Mouse (Mus musculus) 3T3-L1 (cell line): ENCODE measurements around the gene Scrn2.

ENCODE experiments used
- DNase-seq: peaks from one replicate; pipeline ENCODE4 v3.0.0-alpha.2; 2015; ENCODE audit warnings: low read depth, low spot score

Gene Scrn2

GRCm38 (mm10) chr11:97017696-97018582, 11.8 kb upstream of the Scrn2 start:
- DNase-seq = no peak

DNA sequence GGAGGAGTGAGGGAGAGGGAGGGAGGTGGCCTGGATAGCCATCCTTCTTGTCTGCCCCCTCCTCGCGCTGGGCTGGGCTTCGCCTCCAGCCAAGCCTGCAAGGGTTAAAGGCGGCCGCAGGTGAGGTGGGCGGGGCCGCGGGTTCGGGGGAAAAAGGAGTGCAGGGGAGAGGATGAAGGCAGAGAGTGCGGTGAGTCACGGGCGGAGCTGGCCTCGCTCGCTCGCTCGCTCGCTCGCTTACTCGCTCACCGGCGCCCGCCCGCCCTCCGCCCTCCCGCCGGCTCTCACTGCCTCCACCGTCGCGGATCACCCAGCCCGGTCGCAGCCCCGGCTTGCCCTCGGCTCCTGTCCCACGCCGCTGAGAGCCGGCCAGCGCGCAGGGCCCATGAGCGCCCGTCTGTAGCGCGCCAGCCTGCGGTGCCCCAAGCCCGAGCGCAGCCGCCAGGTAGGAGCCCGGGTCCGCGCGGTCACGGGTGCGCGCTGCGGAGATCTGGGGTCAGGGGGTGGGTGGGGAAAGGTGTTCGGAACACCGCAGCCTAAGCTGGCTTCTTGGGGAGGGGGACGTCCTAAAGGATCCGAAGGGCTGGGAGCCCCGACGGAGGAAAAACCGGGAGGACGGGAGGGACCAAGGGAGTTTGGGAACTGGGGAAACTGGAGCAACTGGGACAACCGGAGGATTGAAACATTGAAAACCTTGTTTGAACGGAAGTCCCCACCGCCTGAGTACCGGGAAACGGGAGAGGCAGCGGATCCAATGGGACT, 11.0 kb upstream of the Scrn2 start:
- no peak for DNase-seq

DNA sequence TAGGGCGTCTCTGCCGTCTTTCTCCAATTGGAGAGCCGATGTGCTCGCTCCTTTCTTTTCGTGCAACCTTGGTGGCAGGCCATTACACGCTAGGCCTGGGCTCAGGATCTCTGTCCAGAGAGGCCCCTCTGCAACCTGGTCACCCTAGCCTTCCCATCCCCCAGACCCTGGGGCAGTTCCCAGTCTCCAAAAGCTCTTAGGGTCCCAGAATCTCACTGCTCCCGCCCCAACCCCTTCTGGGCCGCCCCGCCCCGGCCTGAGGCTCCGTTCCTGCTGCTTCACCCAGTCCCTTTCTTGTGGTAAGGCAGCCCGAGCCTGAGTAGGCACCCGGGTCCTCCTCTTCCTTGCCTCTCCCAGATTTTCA, 10.4 kb upstream of the Scrn2 start:
- no peak for DNase-seq

DNA sequence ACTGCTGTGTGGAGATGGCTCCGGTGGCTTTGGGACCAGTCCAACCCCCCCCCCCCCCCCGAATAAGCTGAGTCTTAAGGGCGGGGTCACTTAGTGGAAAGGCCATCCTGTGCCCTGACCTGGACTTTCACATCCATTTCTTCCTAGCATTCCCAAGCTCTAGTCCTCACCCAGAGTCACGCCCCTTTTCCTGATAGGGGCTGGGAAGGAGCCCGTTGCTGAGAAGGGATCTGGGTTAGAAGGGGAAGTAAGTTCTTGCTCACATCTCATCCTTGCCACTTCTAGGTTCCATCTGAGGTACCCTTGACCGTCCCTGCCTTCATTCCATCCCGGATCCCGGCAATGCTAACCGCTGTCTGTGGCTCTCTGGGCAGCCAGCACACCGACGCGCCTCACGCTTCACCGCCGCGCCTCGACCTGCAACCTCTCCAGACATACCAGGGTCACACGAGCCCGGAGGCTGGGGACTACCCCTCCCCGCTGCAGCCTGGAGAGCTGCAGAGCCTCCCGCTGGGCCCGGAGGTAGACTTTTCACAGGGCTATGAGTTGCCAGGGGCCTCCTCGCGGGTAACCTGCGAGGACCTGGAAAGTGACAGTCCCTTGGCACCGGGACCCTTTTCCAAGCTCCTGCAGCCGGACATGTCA, 8.5 kb upstream of the Scrn2 start:
- DNase-seq = no peak

DNA sequence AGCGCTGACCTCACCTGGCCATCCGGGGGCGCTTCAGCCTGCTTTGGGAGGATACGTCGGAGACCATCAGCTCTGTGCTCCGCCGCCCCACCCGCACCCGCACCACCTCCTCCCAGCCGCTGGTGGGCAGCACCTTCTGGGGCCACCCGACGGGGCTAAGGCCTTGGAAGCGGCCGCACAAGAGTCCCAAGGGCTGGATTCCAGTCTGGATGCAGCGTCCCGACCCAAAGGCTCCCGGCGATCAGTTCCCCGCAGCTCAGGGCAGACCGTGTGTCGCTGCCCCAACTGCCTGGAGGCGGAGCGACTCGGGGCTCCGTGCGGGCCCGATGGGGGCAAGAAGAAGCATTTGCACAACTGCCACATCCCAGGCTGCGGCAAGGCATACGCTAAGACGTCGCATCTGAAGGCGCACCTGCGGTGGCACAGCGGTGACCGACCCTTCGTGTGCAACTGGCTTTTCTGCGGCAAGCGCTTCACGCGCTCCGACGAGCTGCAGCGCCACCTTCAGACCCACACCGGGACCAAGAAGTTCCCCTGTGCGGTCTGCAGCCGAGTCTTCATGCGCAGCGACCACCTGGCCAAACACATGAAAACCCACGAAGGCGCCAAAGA, 7.8 kb upstream of the Scrn2 start:
- DNase-seq = no peak

DNA sequence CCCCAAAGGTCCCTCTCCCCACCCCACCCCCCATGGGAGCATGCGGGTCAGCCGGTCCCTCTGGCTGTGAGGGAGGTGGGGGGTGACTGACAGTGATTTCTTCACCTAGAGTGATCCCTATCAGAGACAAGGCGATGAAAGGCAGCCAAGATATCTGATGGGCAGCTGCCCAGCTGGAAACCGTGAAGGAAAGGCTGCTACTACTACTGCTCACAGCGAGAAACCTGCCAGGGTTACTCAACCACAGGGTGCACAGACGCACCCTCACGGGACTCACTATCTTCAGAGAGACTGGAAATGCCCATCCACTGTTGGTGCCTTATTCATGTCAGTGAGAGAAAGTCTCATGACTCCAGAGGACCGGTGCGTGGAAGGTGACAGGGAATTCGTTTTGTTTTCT, 4.8 kb upstream of the Scrn2 start:
- DNase-seq = peak; percentile 64

GRCm38 (mm10) chr11:97025721-97026344, 3.9 kb upstream of the Scrn2 start:
- DNase-seq = peak; percentile 92

GRCm38 (mm10) chr11:97030426-97030825, 688 bp downstream of the Scrn2 start:
- DNase-seq = no peak

GRCm38 (mm10) chr11:97031977-97032376, 2.2 kb downstream of the Scrn2 start:
- no peak for DNase-seq

- no peak for DNase-seq
Measured at GRCm38 (mm10) chr11:97032499-97032898, 2.8 kb downstream of the Scrn2 start.

GRCm38 (mm10) chr11:97033781-97034180, 4.0 kb downstream of the Scrn2 start:
- no peak for DNase-seq

GRCm38 (mm10) chr11:97036141-97036540, 6.4 kb downstream of the Scrn2 start:
- no peak for DNase-seq

DNA sequence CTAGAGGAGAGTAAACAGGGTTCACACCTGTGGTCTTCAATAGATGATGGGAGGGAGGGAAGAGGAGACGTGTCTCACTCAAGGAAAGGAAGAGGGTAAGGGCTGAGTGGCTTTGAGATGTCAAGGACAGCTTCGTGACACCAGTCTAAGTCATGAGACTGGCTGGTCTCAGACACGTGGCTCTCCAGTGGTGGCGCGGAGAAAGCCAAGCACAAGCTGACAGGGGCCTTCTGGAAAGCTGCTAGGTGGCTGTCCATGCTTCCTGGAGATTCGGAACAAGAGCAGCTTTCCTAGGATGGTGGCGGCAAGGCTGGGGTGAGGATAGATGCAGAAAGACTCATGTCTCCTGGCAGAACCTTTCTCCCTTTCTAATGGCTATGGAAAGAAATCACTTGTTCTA, 9.1 kb downstream of the Scrn2 start:
- DNase-seq = no peak

- DNase-seq = no peak
Measured at GRCm38 (mm10) chr11:97040301-97041021, 10.7 kb downstream of the Scrn2 start.

- DNase-seq = peak; percentile 89
Measured at GRCm38 (mm10) chr11:97041022-97041899, 11.5 kb downstream of the Scrn2 start, which contains the start of the genes Lrrc46 and Mrpl10. Gene Lrrc46 (minus strand): TSS chr11:97041407. Gene Mrpl10 (plus strand): TSS chr11:97041560.

GRCm38 (mm10) chr11:97044902-97045301, 15.2 kb downstream of the Scrn2 start:
- no peak for DNase-seq

GRCm38 (mm10) chr11:97045861-97046260, 16.1 kb downstream of the Scrn2 start:
- peak; percentile 48 for DNase-seq

DNA sequence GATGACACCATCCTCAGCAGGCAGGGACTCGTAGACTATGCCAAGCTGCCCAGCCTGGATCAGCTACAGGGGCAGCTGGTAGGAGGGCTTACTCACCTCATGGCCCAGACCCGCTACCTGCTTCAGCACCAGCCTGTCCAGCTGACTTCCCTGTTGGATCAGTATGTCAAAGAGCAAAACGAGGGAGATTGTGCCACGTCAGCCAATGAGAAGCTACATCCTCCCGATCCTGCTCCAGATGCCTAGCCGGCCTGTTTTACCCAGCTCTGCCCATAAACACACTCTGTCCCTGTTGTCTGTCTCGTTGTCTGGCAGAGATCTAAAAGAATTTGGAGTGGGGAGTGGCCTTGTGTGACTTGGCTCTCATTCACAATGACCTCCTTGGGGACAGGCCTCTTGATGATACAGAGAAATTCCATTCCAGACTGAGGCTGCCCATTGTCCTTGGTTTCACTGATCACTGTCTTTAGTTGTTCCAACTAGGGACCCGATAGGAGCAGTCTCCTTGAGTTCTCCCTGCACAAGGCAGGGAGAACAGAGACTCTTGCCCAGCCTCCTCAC, 18.4 kb downstream of the Scrn2 start:
- DNase-seq = no peak

DNA sequence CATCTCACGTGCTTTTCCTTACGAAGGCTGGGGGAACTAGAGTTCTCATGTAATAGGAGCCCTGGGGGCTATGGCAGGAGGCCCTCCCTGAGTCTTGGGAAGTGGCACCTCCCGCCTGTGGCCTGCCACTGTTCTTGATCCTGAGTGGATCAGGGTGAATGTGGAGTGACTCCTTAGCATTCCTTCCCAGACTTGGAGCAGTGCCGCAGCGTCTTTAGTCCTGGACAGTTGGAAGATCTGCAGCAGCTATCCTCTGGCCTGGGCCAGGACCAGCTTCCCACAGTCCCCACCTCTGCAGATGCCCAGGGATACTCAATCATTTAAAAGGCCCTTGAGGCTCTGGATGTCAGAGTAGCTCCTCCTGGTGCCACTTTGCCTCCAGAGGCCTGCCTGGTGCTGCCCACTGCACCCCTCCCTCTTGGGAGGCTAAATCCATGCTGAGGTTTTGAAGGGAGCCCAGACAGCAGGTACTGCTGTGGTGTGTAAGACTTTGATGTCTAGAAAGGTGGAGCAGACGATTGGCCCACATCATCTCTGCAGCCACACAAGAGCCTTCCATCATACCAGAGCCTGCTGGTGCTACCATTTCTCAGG, 19.9 kb downstream of the Scrn2 start:
- no peak for DNase-seq
